ENCODE assay signal across 29 mouse cellular contexts in genomic region chr1:191986674-191987480, GRCm38 (mm10). TPM values are rescaled to one million over a fixed set of nuclear protein-coding genes. Genes with fewer than 3 reads are reported as not detected.
DNase-seq lines count a peak whose midpoint lies in the region; ATAC-seq and TF ChIP-seq lines count a peak whose summit lies in the region.
"Had no signal": no experiment of that assay in that cellular context is flagged by ENCODE, and none has a peak within 500 bp of the region (broad histone marks: within the 10 kb centered on the region; RNA-seq: fewer than 3 reads in every experiment).

No protein-coding gene starts in this region.

- H3K4me3 ChIP-seq in intestine, postnatal 0 days (ENCODE audit: low read depth, low read length) = no peak overlapping the region
- H3K4me3 ChIP-seq in intestine, embryonic 15.5 days (replicated peaks) = no peak overlapping the region
- no peak overlapping the region for H3K4me3 ChIP-seq in CH12.LX (replicated peaks in 1 of 3; ENCODE audit: low read depth in 2 of 3, low read length in 2 of 3, poor library complexity in 1 of 3)
- H3K4me3 ChIP-seq: embryonic facial prominence, embryonic 10.5 days; embryonic facial prominence, embryonic 13.5 days; erythroblast, embryonic 14.5 days; gastrocnemius, adult 2 months had no signal

- TF ChIP-seq EP300 in CH12.LX (IDR thresholded peaks at IDR 0.05; ENCODE audit: low read length) = peak; percentile 89

- no peak for TF ChIP-seq CTCF in intestine, postnatal 0 days (IDR thresholded peaks at IDR 0.05; ENCODE audit: low read depth)
- no peak for TF ChIP-seq CTCF in CH12.LX (conservative IDR thresholded peaks at IDR 0.05 in 1 of 2, IDR thresholded peaks at IDR 0.05 in 1 of 2; ENCODE audit: low read depth in 2 of 2, low read length in 2 of 2)

- ATAC-seq in intestine, postnatal 0 days = peak; percentile 75
- ATAC-seq in intestine, embryonic 15.5 days = no peak
- ATAC-seq: forebrain, embryonic 14.5 days; forebrain, postnatal 0 days; hindbrain, postnatal 0 days had no signal

- no peaks in the 10 kb centered on the region for H3K9me3 ChIP-seq in intestine, postnatal 0 days (ENCODE audit: control insufficient read depth)
- no peaks in the 10 kb centered on the region for H3K9me3 ChIP-seq in intestine, embryonic 15.5 days
- no peaks in the 10 kb centered on the region for H3K9me3 ChIP-seq in CH12.LX (replicated peaks; ENCODE audit: low read length)
- H3K9me3 ChIP-seq: embryonic facial prominence, embryonic 10.5 days; embryonic facial prominence, embryonic 13.5 days; G1E had no signal

- peak; percentile 73 for TF ChIP-seq POLR2A in CH12.LX (IDR thresholded peaks at IDR 0.05; ENCODE audit: low read depth, low read length)

- H3K4me1 ChIP-seq in intestine, postnatal 0 days (replicated peaks; ENCODE audit: control insufficient read depth, insufficient read depth, low read length) = peaks cover 2% of the 10 kb centered on the region
- H3K4me1 ChIP-seq in intestine, embryonic 15.5 days (replicated peaks) = 0 out of 2 replicates have a peak, but pooled peaks cover 2% of the 10 kb centered on the region
- peaks cover 22 to 59% of the 10 kb centered on the region in 2 experiments for H3K4me1 ChIP-seq in CH12.LX (ENCODE audit: control insufficient read depth in 1 of 2, insufficient read depth in 2 of 2)

- in situ Hi-C loops in CH12.LX (cut with MboI; ENCODE audit: low pct_ligation_motif_present, low pct_unique_long_range_greater_than_20kb, low sequenced_read_pairs) = no loop called here

- H3K27me3 ChIP-seq in intestine, postnatal 0 days (replicated peaks; ENCODE audit: control insufficient read depth, insufficient read depth, low read length) = no peaks in the 10 kb centered on the region
- no peaks in the 10 kb centered on the region; the same call in 1 of the 2 replicates for H3K27me3 ChIP-seq in intestine, embryonic 15.5 days (replicated peaks)
- H3K27me3 ChIP-seq in CH12.LX (replicated peaks) = no peaks in the 10 kb centered on the region
- H3K27me3 ChIP-seq in splenic B cell, adult 2 months (ENCODE audit: control insufficient read depth, insufficient read depth, low read length, poor library complexity, severe bottlenecking) = no peaks in the 10 kb centered on the region

- peak; percentile 32 for DNase-seq in A20 (ENCODE audit: low read depth, low spot score)
- DNase-seq in CH12.LX (ENCODE audit: extremely low read depth) = peak; percentile 96
- DNase-seq in splenic B cell, adult 2 months (ENCODE audit: low read depth, low spot score) = peak; percentile 36
- no peak for DNase-seq in layer of hippocampus, adult 8-10 months (ENCODE audit: low spot score in 2 of 2)
- DNase-seq in layer of hippocampus, postnatal 36 days = no peak
- DNase-seq: adrenal gland, adult 2 months; adrenal gland, postnatal 14 days; cerebellum, adult 11 months; cerebellum, adult 2 months; cerebellum, postnatal 10 days; cerebellum, postnatal 36 days; embryo, embryonic 11 days; forebrain, postnatal 0 days; gastrocnemius, adult 2 months; gastrocnemius, postnatal 14 days; heart, adult 11 months; heart, postnatal 14 days; heart, postnatal 4 days had no signal

- H3K79me2 ChIP-seq in CH12.LX (replicated peaks; ENCODE audit: control insufficient read depth, extremely low read depth, insufficient read depth, poor library complexity, severe bottlenecking) = no peaks in the 10 kb centered on the region

- no peak overlapping the region for H3K4me2 ChIP-seq in intestine, postnatal 0 days (replicated peaks; ENCODE audit: low read depth)
- H3K4me2 ChIP-seq in intestine, embryonic 15.5 days (replicated peaks) = no peak overlapping the region
- peak overlapping the region; percentile 66 for H3K4me2 ChIP-seq in CH12.LX (ENCODE audit: insufficient read depth, low read depth, poor library complexity, severe bottlenecking)
- H3K4me2 ChIP-seq: embryonic facial prominence, embryonic 13.5 days; heart, embryonic 11.5 days; hindbrain, embryonic 14.5 days had no signal

- no peak for TF ChIP-seq RAD21 in CH12.LX (IDR thresholded peaks at IDR 0.05; ENCODE audit: low read depth, low read length)

- H3K27ac ChIP-seq in intestine, postnatal 0 days (ENCODE audit: low read depth, low read length) = peak overlapping the region; percentile 62
- no peak overlapping the region for H3K27ac ChIP-seq in intestine, embryonic 15.5 days
- peak overlapping the region; percentile 96 for H3K27ac ChIP-seq in CH12.LX (ENCODE audit: insufficient read depth, low read depth)
- H3K27ac ChIP-seq: embryonic facial prominence, embryonic 10.5 days; embryonic facial prominence, embryonic 13.5 days; gastrocnemius, adult 2 months; hindbrain, embryonic 14.5 days; hindbrain, postnatal 0 days had no signal

- dilution Hi-C loops in CH12.LX (cut with MboI; ENCODE audit: extremely low pct_ligation_motif_present, extremely low pct_unique_long_range_greater_than_20kb, low sequenced_read_pairs) = no loop called here

- no peak overlapping the region for H3K9ac ChIP-seq in intestine, postnatal 0 days (ENCODE audit: low read depth, low read length)
- no peak overlapping the region for H3K9ac ChIP-seq in intestine, embryonic 15.5 days
- H3K9ac ChIP-seq in CH12.LX (ENCODE audit: insufficient read depth, low read depth) = peak overlapping the region; percentile 35; the same call in 1 of the 2 replicates
- H3K9ac ChIP-seq: embryonic facial prominence, embryonic 13.5 days; forebrain, postnatal 0 days; hindbrain, embryonic 14.5 days had no signal

- no peaks in the 10 kb centered on the region for H3K36me3 ChIP-seq in intestine, postnatal 0 days (ENCODE audit: control insufficient read depth, insufficient read depth)
- H3K36me3 ChIP-seq in intestine, embryonic 15.5 days = no peaks in the 10 kb centered on the region
- no peaks in the 10 kb centered on the region for H3K36me3 ChIP-seq in CH12.LX (replicated peaks in 1 of 2; ENCODE audit: control insufficient read depth in 1 of 2, insufficient read depth in 1 of 2, low read length in 1 of 2)
- no peaks in the 10 kb centered on the region for H3K36me3 ChIP-seq in splenic B cell, adult 2 months (ENCODE audit: control insufficient read depth, insufficient read depth, low read length, poor library complexity, severe bottlenecking)
- H3K36me3 ChIP-seq: embryonic facial prominence, embryonic 10.5 days; embryonic facial prominence, embryonic 13.5 days; G1E had no signal

- WGBS in intestine, postnatal 0 days = 50% methylated on average over 8 of the region's 8 CpGs
- 68% methylated on average over 8 of the region's 8 CpGs for WGBS in intestine, embryonic 15.5 days

TF ChIP-seq in CH12.LX, 34 proteins besides CTCF, POLR2A, EP300 and RAD21 (continues in another document):
- TF ChIP-seq MEF2A (IDR thresholded peaks at IDR 0.05; ENCODE audit: borderline replicate concordance, low read depth, low read length) = peak; percentile 70
- 0 out of 2 replicates have a peak, but pooled peaks have one; percentile 55 for TF ChIP-seq KAT2A (IDR thresholded peaks at IDR 0.05; ENCODE audit: insufficient replicate concordance, low read length)
- TF ChIP-seq JUN (IDR thresholded peaks at IDR 0.05; ENCODE audit: insufficient read depth, low read depth, low read length) = no peak; the same call in 1 of the 2 replicates
- no peak for TF ChIP-seq MYC (IDR thresholded peaks at IDR 0.05; ENCODE audit: low read depth, low read length)
- no peak for TF ChIP-seq GABPA (IDR thresholded peaks at IDR 0.05; ENCODE audit: insufficient replicate concordance, low read depth, low read length)
- TF ChIP-seq ELF1 (IDR thresholded peaks at IDR 0.05; ENCODE audit: low read depth, low read length) = 0 out of 2 replicates have a peak, but pooled peaks have one; percentile 11
- no peak for TF ChIP-seq USF1 (IDR thresholded peaks at IDR 0.05; ENCODE audit: low read depth, low read length)
- TF ChIP-seq USF2 (conservative IDR thresholded peaks at IDR 0.05; ENCODE audit: low read depth, low read length) = no peak
- no peak for TF ChIP-seq E2F4 (IDR thresholded peaks at IDR 0.05; ENCODE audit: insufficient replicate concordance, low read depth, low read length)
- TF ChIP-seq NELFE (IDR thresholded peaks at IDR 0.05; ENCODE audit: low read depth, low read length) = peak; percentile 67; the same call in 1 of the 2 replicates
- no peak; the same call in 1 of the 2 replicates for TF ChIP-seq CHD2 (IDR thresholded peaks at IDR 0.05; ENCODE audit: low read length)
- no peak; the same call in 1 of the 2 replicates for TF ChIP-seq MAZ (IDR thresholded peaks at IDR 0.05; ENCODE audit: low read depth, low read length)
- TF ChIP-seq TBP (conservative IDR thresholded peaks at IDR 0.05; ENCODE audit: low read depth, low read length) = peak; percentile 97
- no peak for TF ChIP-seq MAFK (IDR thresholded peaks at IDR 0.05; ENCODE audit: insufficient replicate concordance, low read length)
- peak; percentile 40; the same call in 1 of the 2 replicates for TF ChIP-seq SIN3A (IDR thresholded peaks at IDR 0.05; ENCODE audit: low read length)
- TF ChIP-seq SMC3 (IDR thresholded peaks at IDR 0.05; ENCODE audit: low read depth, low read length) = no peak
- TF ChIP-seq ZKSCAN1 (IDR thresholded peaks at IDR 0.05; ENCODE audit: borderline replicate concordance, low read depth, low read length) = no peak
- peak; percentile 82; the same call in 1 of the 2 replicates for TF ChIP-seq TCF12 (IDR thresholded peaks at IDR 0.05; ENCODE audit: low read depth, low read length)
- TF ChIP-seq NRF1 (IDR thresholded peaks at IDR 0.05; ENCODE audit: low read depth, low read length) = no peak
- TF ChIP-seq ZMIZ1 (IDR thresholded peaks at IDR 0.05; ENCODE audit: low read depth, low read length) = peak; percentile 79; the same call in 1 of the 2 replicates
- TF ChIP-seq MXI1 (IDR thresholded peaks at IDR 0.05; ENCODE audit: low read depth, low read length) = 0 out of 2 replicates have a peak, but pooled peaks have one; percentile 11
- peak; percentile 63; the same call in 1 of the 2 replicates for TF ChIP-seq BHLHE40 (IDR thresholded peaks at IDR 0.05; ENCODE audit: low read depth, low read length)
- TF ChIP-seq JUND (conservative IDR thresholded peaks at IDR 0.05; ENCODE audit: low read depth, low read length) = no peak; the same call in 1 of the 2 replicates
- peak; percentile 68; the same call in 1 of the 2 replicates for TF ChIP-seq POLR2AphosphoS2 (IDR thresholded peaks at IDR 0.05; ENCODE audit: low read depth, low read length)
- no peak for TF ChIP-seq ZNF384 (IDR thresholded peaks at IDR 0.05; ENCODE audit: low read depth, low read length)

RNA-seq across cellular contexts. Expression of gene Rd3, which starts 9.7 kb away (rescaled TPM):
- polyA plus RNA-seq in intestine, postnatal 0 days (2015; fragmentation: Nextera tagmentation; extraction: Ambion mirVana) = 0.08 and 0.10 TPM in 2 replicates
- 0.18 and 0.20 TPM in 2 replicates for polyA plus RNA-seq in intestine, embryonic 15.5 days (2015; fragmentation: Nextera tagmentation; extraction: Ambion mirVana)
- total RNA-seq in CH12.LX (2012; rRNA removed) (0.25 and 0.29 TPM in 2 replicates), CH12.LX (2014; rRNA removed) (0.47 and 0.58 TPM in 2 replicates)
- polyA plus RNA-seq in CH12.LX (2012; ENCODE audit: insufficient read length, low read depth) = 0.44 and 0.55 TPM in 2 replicates
- under 1 TPM in 3 of 4 experiments, not detected in 1; 0.11 to 0.45 (median 0.19) TPM for total RNA-seq in layer of hippocampus, adult 8-10 months (2022)
- under 1 TPM; 0.22 to 0.51 TPM for total RNA-seq in layer of hippocampus, postnatal 36 days (2021)
- total RNA-seq: adrenal gland, postnatal 14 days; G1E; gastrocnemius, postnatal 4 days had no signal
- polyA plus RNA-seq: erythroblast, embryonic 14.5 days; G1E had no signal

Comparison
In these comparisons a context has a peak if more than half of its experiments do, and no peak if none do; other contexts are left out.
1. DNase-seq: peak in A20 (single experiment), CH12.LX (single experiment) and splenic B cell, adult 2 months (single experiment); none in layer of hippocampus, adult 8-10 months (0 of 2) and layer of hippocampus, postnatal 36 days (0 of 2).